Mouse (Mus musculus) limb, embryonic 14.5 days (tissue): ENCODE results near the gene Rbbp4. TPM values are rescaled to one million over a fixed set of nuclear protein-coding genes. Genes with fewer than 3 reads are reported as not detected.

Experiments
- ATAC-seq: fragments of 200-750 bp; cut with Nextera tagmentation; 2 replicates; pipeline ENCODE4 v1.8.0; 2017; ENCODE audit warnings: low read depth, moderate number of reproducible peaks, moderate TSS enrichment; ENCODE audit not compliant: low FRiP score
- DNase-seq: peaks from one replicate; pipeline ENCODE4 v3.0.0-alpha.2; 2015; ENCODE audit warnings: low spot score
- H3K27ac ChIP-seq: fragments of 300-500 bp; sonication (generic); replicated peaks from 2 replicates; pipeline ENCODE4 v1.5.1; 2014; ENCODE audit warnings: low read depth, mild to moderate bottlenecking, low read length, moderate library complexity, mixed read lengths
- H3K27me3 ChIP-seq: fragments of 300-500 bp; sonication (generic); 2 replicates; pipeline ENCODE4 v1.6.1; 2014; ENCODE audit warnings: low read length, mixed read lengths; ENCODE audit not compliant: control insufficient read depth, insufficient read depth
- H3K36me3 ChIP-seq: fragments of 300-500 bp; sonication (generic); 2 replicates; pipeline ENCODE4 v1.6.1; 2014; ENCODE audit warnings: mild to moderate bottlenecking, low read length, moderate library complexity, mixed read lengths; ENCODE audit not compliant: control insufficient read depth, insufficient read depth
- H3K4me1 ChIP-seq: fragments of 300-500 bp; sonication (generic); 2 replicates; pipeline ENCODE4 v1.6.1; 2014; ENCODE audit warnings: antibody characterized with exemption, low read length, mixed read lengths; ENCODE audit not compliant: control insufficient read depth, insufficient read depth
- H3K4me2 ChIP-seq: fragments of 300-500 bp; sonication (generic); replicated peaks from 2 replicates; pipeline ENCODE4 v1.6.1; 2014; ENCODE audit warnings: low read depth, mild to moderate bottlenecking, low read length, moderate library complexity; ENCODE audit not compliant: severe bottlenecking
- H3K4me3 ChIP-seq: fragments of 300-500 bp; sonication (generic); replicated peaks from 2 replicates; pipeline ENCODE4 v1.5.1; 2014; ENCODE audit warnings: low read length
- H3K9ac ChIP-seq: fragments of 300-500 bp; sonication (generic); 2 replicates; pipeline ENCODE4 v1.6.1; 2014; ENCODE audit warnings: mild to moderate bottlenecking, low read depth, low read length, moderate library complexity; ENCODE audit not compliant: severe bottlenecking
- H3K9me3 ChIP-seq: fragments of 300-500 bp; sonication (generic); 2 replicates; pipeline ENCODE4 v1.6.1; 2016; ENCODE audit warnings: low read length; ENCODE audit not compliant: control insufficient read depth
- POLR2A ChIP-seq: fragments of 200-500 bp; IDR thresholded peaks from 2 replicates; pipeline ENCODE4 v1.8.0; 2012; ENCODE audit warnings: inconsistent platforms, mild to moderate bottlenecking, moderate library complexity, borderline replicate concordance; ENCODE audit not compliant: insufficient read depth, insufficient read length; ENCODE audit errors: extremely low read depth
- WGBS: fragments of 180-500 bp; shearing (Covaris S2); extraction: QIAGEN DNeasy Blood & Tissue Kit; methylation state at CpG from one replicate; pipeline ENCODE4 v1.1.7; 2014; 5-methylcytosine and 5-hydroxymethylcytosine counted together
- polyA plus RNA-seq, 2 experiments: library from polyadenylated mRNA; depleted of rRNA in 1 of 2; stranded (reverse) in 1 of 2; unstranded in 1 of 2; fragments of >200 nt; fragmentation: Nextera tagmentation in 1 of 2; extraction: Ambion mirVana in 1 of 2; gene quantifications; 2 replicates each; pipeline versions ENCODE4 v1.2.1 to v1.2.3; 2012 to 2014

The Rbbp4 gene
- polyA plus RNA-seq, 2 experiments, result 128 to 331 TPM

- H3K36me3 ChIP-seq, result no peaks in the 10 kb centered on the region
- no peak overlapping the region for H3K4me3 ChIP-seq
- no peaks in the 10 kb centered on the region for H3K27me3 ChIP-seq
- no peaks in the 10 kb centered on the region for H3K9me3 ChIP-seq
- no peak for ATAC-seq
- no peak overlapping the region for H3K27ac ChIP-seq
- no peak overlapping the region for H3K4me2 ChIP-seq
- H3K9ac ChIP-seq, result no peak overlapping the region
- 80% methylated on average over 8 of the region's 8 CpGs for WGBS
- no peak for DNase-seq
- TF ChIP-seq POLR2A, result no peak
- 0 out of 2 replicates have a peak, but pooled peaks cover 3% of the 10 kb centered on the region for H3K4me1 ChIP-seq
Measured at GRCm38 (mm10) chr4:129381148-129381547, 46.0 kb upstream of the Rbbp4 start.

- Histone ChIP-seq H3K4me1 (0 out of 2 replicates have a peak, but pooled peaks cover 3% of the 10 kb centered on the region), H3K9me3 (no peaks in the 10 kb centered on the region), H3K27me3 (no peaks in the 10 kb centered on the region), H3K4me2 (no peak overlapping the region), H3K27ac (no peak overlapping the region), H3K36me3 (no peaks in the 10 kb centered on the region), H3K4me3 (no peak overlapping the region), H3K9ac (no peak overlapping the region)
- WGBS, result 90% methylated on average over 3 of the region's 3 CpGs
- DNase-seq (no peak), ATAC-seq (no peak)
- TF ChIP-seq POLR2A, result no peak
Measured at GRCm38 (mm10) chr4:129379805-129380204, 44.6 kb upstream of the Rbbp4 start.

DNA sequence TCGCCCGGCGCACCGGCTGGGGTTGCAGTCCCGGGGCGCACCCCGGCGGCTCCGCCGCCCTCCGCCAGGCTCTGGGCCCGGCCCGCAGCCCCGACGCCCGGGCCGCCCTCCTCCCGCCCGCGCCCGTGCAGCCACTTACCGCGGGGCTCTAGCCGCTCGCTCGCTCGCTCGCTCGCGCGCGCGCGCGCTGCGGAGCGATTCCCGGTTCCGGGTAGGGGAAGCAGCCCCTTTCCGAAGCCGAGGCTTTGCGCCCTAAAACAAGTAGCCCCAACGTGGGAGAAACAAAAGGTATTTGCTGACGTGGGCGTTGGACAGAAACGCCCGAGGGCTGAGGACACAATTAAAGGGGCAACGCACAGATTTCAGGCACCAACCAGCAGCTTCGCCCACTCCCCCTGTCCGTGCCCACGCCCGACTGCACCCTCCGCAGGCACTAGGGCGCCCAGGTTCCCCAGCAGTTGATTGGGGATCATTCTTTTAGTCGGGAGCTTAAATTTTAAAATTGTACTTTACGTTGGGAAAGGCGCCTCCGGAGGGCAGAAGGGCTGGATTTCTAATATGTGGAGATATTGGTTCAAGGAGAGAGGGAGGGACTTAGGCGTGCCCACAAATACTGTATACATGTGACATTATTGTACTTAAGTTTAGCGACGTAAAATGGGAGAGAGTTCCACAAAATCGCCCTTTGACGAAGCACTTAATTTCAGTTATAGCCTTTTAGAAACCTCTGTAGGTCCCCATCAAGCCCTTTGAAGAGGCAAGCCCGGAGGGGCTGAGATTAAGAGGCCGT is 42.6 kb upstream of the Rbbp4 start, which contains the start of gene Zbtb8a:
Gene Zbtb8a (minus strand): TSS at position 516 of the 790 bp plus-strand sequence.
- H3K4me2 ChIP-seq, result peak within 1 kb of the TSS; percentile 67
- H3K4me3 ChIP-seq, result peak within 1 kb of the TSS; percentile 75
- no peaks in the 10 kb centered on the region for H3K36me3 ChIP-seq
- TF ChIP-seq POLR2A, result 0 out of 2 replicates have a peak, but pooled peaks have one; percentile 34
- H3K27ac ChIP-seq, result peak within 1 kb of the TSS; percentile 92
- WGBS, result 1% methylated on average over 49 of the region's 65 CpGs
- no peaks in the 10 kb centered on the region for H3K27me3 ChIP-seq
- peak; percentile 59 for DNase-seq
- H3K9me3 ChIP-seq, result no peaks in the 10 kb centered on the region
- peak within 1 kb of the TSS; percentile 95 for H3K9ac ChIP-seq
- ATAC-seq, result peak; percentile 69; the same call in 1 of the 2 replicates
- H3K4me1 ChIP-seq, result 0 out of 2 replicates have a peak, but pooled peaks cover 8% of the 10 kb centered on the region

DNA sequence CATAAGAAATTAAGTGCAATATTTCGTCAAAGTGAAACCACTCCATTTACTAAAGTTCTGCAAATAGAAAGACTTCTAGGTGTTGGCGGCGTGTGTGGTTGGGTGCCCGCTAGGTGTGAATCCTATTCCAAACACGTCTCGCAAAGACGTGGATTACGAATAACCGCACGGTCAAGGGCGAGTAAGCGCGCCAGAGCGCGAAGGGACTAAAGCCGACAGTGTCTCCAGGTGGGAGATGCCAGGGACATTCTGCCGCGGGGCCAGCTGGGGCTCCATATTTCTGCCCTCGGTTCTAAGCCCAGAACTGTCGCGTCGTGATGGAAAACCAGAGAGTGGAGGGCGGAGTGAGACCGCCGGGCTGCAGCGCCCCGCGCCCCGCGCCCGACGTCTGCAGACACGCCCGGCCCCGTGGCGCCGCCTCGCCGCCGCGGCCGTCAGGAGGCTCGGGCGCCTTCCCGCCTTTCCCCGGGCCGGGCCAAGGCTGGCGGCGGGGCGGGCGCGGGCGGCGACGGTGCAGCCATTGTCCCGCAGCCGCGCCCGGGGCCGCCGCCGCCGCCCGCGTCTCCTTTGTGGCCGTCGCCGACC is 41.9 kb upstream of the Rbbp4 start:
- Histone ChIP-seq H3K9me3 (no peaks in the 10 kb centered on the region), H3K9ac (peak overlapping the region; percentile 95), H3K4me3 (peak overlapping the region; percentile 75), H3K27ac (peak overlapping the region; percentile 92), H3K4me2 (peak overlapping the region; percentile 67), H3K36me3 (no peaks in the 10 kb centered on the region), H3K27me3 (no peaks in the 10 kb centered on the region), H3K4me1 (0 out of 2 replicates have a peak, but pooled peaks cover 8% of the 10 kb centered on the region)
- TF ChIP-seq POLR2A, result 0 out of 2 replicates have a peak, but pooled peaks have one; percentile 25
- DNase-seq (peak; percentile 26), ATAC-seq (peak; percentile 68; the same call in 1 of the 2 replicates)
- WGBS, result 1% methylated on average over 40 of the region's 68 CpGs

DNA sequence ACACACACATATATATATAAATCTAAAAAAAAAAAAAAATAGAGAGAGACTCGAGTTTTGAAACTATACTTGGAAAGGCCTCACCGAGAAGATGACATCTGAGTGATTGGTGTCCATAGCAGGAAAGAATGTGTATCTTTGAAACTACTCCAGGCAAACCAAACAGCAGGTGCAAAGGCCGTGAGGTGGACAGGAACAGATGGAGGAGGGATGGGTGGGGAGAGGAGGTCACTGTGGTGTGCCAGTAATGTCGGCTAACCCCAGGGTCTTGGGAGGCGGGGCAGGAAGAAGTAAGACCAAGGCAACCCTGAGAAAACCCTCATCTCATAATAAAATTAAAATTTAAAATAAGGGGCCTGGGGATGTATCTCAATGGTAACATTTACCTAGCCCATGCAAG is 40.7 kb upstream of the Rbbp4 start:
- ATAC-seq (no peak), DNase-seq (no peak)
- no peak for TF ChIP-seq POLR2A
- no peak overlapping the region for H3K4me2 ChIP-seq
- H3K27ac ChIP-seq, result no peak overlapping the region
- 0 out of 2 replicates have a peak, but pooled peaks cover 8% of the 10 kb centered on the region for H3K4me1 ChIP-seq
- H3K27me3 ChIP-seq, result no peaks in the 10 kb centered on the region
- H3K4me3 ChIP-seq, result no peak overlapping the region
- H3K9ac ChIP-seq, result no peak overlapping the region
- WGBS, result 73% methylated on average over 5 of the region's 5 CpGs
- no peaks in the 10 kb centered on the region for H3K36me3 ChIP-seq
- no peaks in the 10 kb centered on the region for H3K9me3 ChIP-seq
